Mouse (Mus musculus) small intestine, adult 2 months (tissue): ENCODE data around the gene Luc7l3.

Experiments
- CTCF ChIP-seq: fragments of 200-500 bp; IDR thresholded peaks from 2 replicates; pipeline ENCODE4 v1.5.1; 2012; ENCODE audit warnings: low read depth, mild to moderate bottlenecking, control low read depth, inconsistent platforms, low read length, moderate library complexity, mixed read lengths; ENCODE audit not compliant: insufficient replicate concordance, insufficient read length; ENCODE audit errors: extremely low read depth
- POLR2A ChIP-seq: fragments of 200-500 bp; IDR thresholded peaks from 2 replicates; pipeline ENCODE4 v1.6.1; 2012; ENCODE audit warnings: low read depth, mild to moderate bottlenecking, control low read depth, inconsistent platforms, low read length, moderate library complexity

DNA sequence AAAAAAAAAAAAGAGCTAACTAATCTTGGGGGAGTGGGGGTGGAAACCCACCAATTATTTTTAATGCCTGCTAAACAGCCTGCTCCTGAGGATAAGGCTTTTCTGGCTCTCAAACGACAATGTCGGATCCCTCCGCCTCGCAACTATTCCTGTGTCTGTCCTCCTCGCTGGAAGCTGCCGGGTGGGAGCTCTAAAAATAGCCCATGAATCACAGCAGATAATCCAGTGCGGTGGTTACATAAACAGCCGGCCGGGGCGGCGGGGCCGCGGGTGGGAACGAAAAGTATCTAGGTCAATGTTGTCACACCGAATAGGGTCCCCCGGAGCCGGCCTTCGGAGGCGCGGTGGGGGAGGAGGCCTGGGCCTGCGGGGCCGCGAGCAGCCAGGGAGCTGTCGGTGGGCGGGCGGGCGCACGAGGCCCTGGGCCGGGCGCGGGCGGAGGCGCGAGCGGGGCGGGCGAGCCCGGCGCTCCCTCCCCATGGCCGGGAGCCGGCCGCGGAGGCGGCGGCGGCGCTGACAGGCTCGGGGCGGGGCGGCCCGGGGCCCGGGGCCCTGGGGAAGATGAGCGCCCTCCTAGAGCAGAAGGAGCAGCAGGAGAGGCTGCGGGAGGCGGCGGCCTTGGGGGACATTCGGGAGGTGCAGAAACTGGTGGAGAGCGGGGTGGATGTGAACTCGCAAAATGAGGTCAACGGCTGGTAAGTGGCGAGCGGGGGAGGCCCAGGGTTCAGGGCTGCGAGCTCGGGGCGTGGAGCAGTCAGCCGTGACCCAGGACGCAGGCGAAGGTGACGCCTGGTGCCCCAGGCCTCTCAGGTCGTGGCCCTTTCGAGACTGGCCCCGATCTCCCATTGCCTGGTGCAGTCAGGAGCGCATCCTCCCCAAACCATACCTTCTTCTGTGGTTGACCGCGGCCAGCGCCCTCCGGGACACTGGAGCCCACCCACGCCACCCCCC is 6.2 kb upstream of the Luc7l3 start, which contains the start of gene Ankrd40:
- TF ChIP-seq POLR2A (peak; percentile 77), CTCF (no peak)
